30 mouse cellular contexts compared by ENCODE assay signal in the genomic region with DNA sequence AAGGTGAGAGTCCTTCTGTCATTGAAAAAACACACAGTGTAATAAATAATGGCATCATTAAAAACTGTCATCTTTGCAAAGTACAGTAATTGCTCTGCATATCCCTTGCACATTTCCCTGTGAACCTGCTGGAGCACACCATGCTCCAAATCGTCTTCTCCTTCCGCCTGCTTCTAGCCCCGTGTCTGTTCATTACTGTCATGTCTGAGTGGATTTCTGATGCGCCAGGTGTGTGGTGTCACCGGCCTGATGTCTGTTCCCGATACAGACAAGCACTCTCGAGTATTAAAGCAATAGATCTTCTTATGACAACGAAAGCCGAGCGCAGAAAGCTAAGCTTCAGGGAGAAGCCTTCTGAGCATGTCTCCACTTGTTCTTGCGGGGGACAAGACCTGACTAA. TPM values are rescaled to one million over a fixed set of nuclear protein-coding genes. Genes with fewer than 3 reads are reported as not detected.
A peak's percentile ranks its signal among the peaks of the same experiment; 100 is the strongest.
DNase-seq lines count a peak whose midpoint lies in the region; ATAC-seq and TF ChIP-seq lines count a peak whose summit lies in the region.
"Had no signal": no experiment of that assay in that cellular context is flagged by ENCODE, and none has a peak within 500 bp of the region (broad histone marks: within the 10 kb centered on the region; RNA-seq: fewer than 3 reads in every experiment).

No protein-coding gene starts in this region.

- no peak for DNase-seq in hindbrain, embryonic 14.5 days (ENCODE audit: low spot score)
- no peak for DNase-seq in kidney, adult 18-20 months
- DNase-seq in brain, embryonic 14.5 days (ENCODE audit: low read depth) = peak; percentile 16
- peak; percentile 49 for DNase-seq in embryonic facial prominence, embryonic 14.5 days (ENCODE audit: low spot score)
- DNase-seq in ovary, adult 18-20 months (ENCODE audit: low spot score) = no peak
- DNase-seq in layer of hippocampus, adult 9-11 months = no peak
- DNase-seq: adrenal gland, adult 2 months; adrenal gland, postnatal 14 days; cerebellum, adult 11-12 months; cerebellum, adult 8-10 months; cerebellum, postnatal 10 days; cerebellum, postnatal 36 days; embryo, embryonic 11 days; gastrocnemius, postnatal 10 days; gastrocnemius, postnatal 36 days; heart, adult 18-20 months; heart, postnatal 10 days; heart, postnatal 4 days had no signal

- H3K9me3 ChIP-seq in hindbrain, embryonic 14.5 days (ENCODE audit: control insufficient read depth, low read length) = no peaks in the 10 kb centered on the region
- no peaks in the 10 kb centered on the region for H3K9me3 ChIP-seq in hindbrain, embryonic 13.5 days
- no peaks in the 10 kb centered on the region for H3K9me3 ChIP-seq in kidney, embryonic 16.5 days (ENCODE audit: low read length)
- no peaks in the 10 kb centered on the region for H3K9me3 ChIP-seq in embryonic facial prominence, embryonic 14.5 days (ENCODE audit: control insufficient read depth, low read length)
- H3K9me3 ChIP-seq: embryonic facial prominence, embryonic 12.5 days; forebrain, embryonic 12.5 days; forebrain, embryonic 15.5 days; heart, embryonic 12.5 days; heart, embryonic 15.5 days; hindbrain, embryonic 15.5 days had no signal

- no peak for TF ChIP-seq POLR2A in brain, embryonic 14.5 days (IDR thresholded peaks at IDR 0.05; ENCODE audit: borderline replicate concordance, extremely low read depth, insufficient read depth, insufficient read length, poor library complexity, severe bottlenecking)

- ATAC-seq in hindbrain, embryonic 14.5 days (ENCODE audit: low FRiP score) = peak; percentile 34; the same call in 1 of the 2 replicates
- ATAC-seq in hindbrain, embryonic 13.5 days (ENCODE audit: low FRiP score) = no peak
- peak; percentile 23; the same call in 1 of the 2 replicates for ATAC-seq in kidney, embryonic 16.5 days (ENCODE audit: low FRiP score, low TSS enrichment)
- ATAC-seq in embryonic facial prominence, embryonic 14.5 days (ENCODE audit: low read depth) = no peak
- ATAC-seq: CD4-positive, CD25-positive, alpha-beta regulatory T cell, adult 4 months; forebrain, embryonic 15.5 days; inflammation-experienced regulatory T-cells, adult 6 months; intestine, embryonic 16.5 days had no signal

- H3K4me2 ChIP-seq in hindbrain, embryonic 14.5 days (replicated peaks) = no peak overlapping the region
- H3K4me2 ChIP-seq in hindbrain, embryonic 13.5 days = no peak overlapping the region
- H3K4me2 ChIP-seq in kidney, embryonic 16.5 days (replicated peaks; ENCODE audit: low read depth, low read length) = no peak overlapping the region
- H3K4me2 ChIP-seq in embryonic facial prominence, embryonic 14.5 days (ENCODE audit: low read depth, low read length) = no peak overlapping the region
- H3K4me2 ChIP-seq: embryonic facial prominence, embryonic 12.5 days; forebrain, embryonic 12.5 days; forebrain, embryonic 15.5 days; heart, embryonic 12.5 days; heart, embryonic 15.5 days; hindbrain, embryonic 15.5 days had no signal

- H3K27me3 ChIP-seq in hindbrain, embryonic 14.5 days (ENCODE audit: control insufficient read depth, insufficient read depth, low read length) = no peaks in the 10 kb centered on the region
- H3K27me3 ChIP-seq in hindbrain, embryonic 13.5 days = no peaks in the 10 kb centered on the region
- H3K27me3 ChIP-seq in kidney, embryonic 16.5 days (ENCODE audit: insufficient read depth, low read length) = no peaks in the 10 kb centered on the region
- no peaks in the 10 kb centered on the region for H3K27me3 ChIP-seq in embryonic facial prominence, embryonic 14.5 days (replicated peaks; ENCODE audit: control insufficient read depth, insufficient read depth, low read length)
- H3K27me3 ChIP-seq: embryonic facial prominence, embryonic 12.5 days; forebrain, embryonic 12.5 days; forebrain, embryonic 15.5 days; heart, embryonic 12.5 days; heart, embryonic 15.5 days; hindbrain, embryonic 15.5 days had no signal

- H3K4me3 ChIP-seq in hindbrain, embryonic 14.5 days (replicated peaks; ENCODE audit: low read length) = no peak overlapping the region
- no peak overlapping the region for H3K4me3 ChIP-seq in hindbrain, embryonic 13.5 days
- no peak overlapping the region for H3K4me3 ChIP-seq in kidney, embryonic 16.5 days (ENCODE audit: low read length)
- H3K4me3 ChIP-seq in embryonic facial prominence, embryonic 14.5 days (ENCODE audit: low read depth, low read length) = no peak overlapping the region
- H3K4me3 ChIP-seq: embryonic facial prominence, embryonic 12.5 days; erythroblast, embryonic 14.5 days; forebrain, embryonic 12.5 days; forebrain, embryonic 15.5 days; heart, embryonic 12.5 days; heart, embryonic 15.5 days; hindbrain, embryonic 15.5 days had no signal

- no peaks in the 10 kb centered on the region for H3K36me3 ChIP-seq in hindbrain, embryonic 14.5 days (replicated peaks; ENCODE audit: control insufficient read depth, insufficient read depth)
- no peaks in the 10 kb centered on the region for H3K36me3 ChIP-seq in hindbrain, embryonic 13.5 days
- no peaks in the 10 kb centered on the region for H3K36me3 ChIP-seq in kidney, embryonic 16.5 days (ENCODE audit: insufficient read depth, low read length)
- H3K36me3 ChIP-seq in embryonic facial prominence, embryonic 14.5 days (ENCODE audit: control insufficient read depth, insufficient read depth, low read length) = no peaks in the 10 kb centered on the region
- H3K36me3 ChIP-seq: embryonic facial prominence, embryonic 12.5 days; forebrain, embryonic 12.5 days; forebrain, embryonic 15.5 days; heart, embryonic 12.5 days; heart, embryonic 15.5 days; hindbrain, embryonic 15.5 days had no signal

- WGBS in hindbrain, embryonic 14.5 days = 60% methylated on average over 11 of the region's 11 CpGs
- WGBS in hindbrain, embryonic 13.5 days = 78% methylated on average over 11 of the region's 11 CpGs
- WGBS in kidney, embryonic 16.5 days = 44% methylated on average over 11 of the region's 11 CpGs
- WGBS in embryonic facial prominence, embryonic 14.5 days = 75% methylated on average over 11 of the region's 11 CpGs

- no peaks in the 10 kb centered on the region for H3K4me1 ChIP-seq in hindbrain, embryonic 14.5 days (replicated peaks; ENCODE audit: control insufficient read depth, insufficient read depth, low read length)
- no peaks in the 10 kb centered on the region; the same call in 1 of the 2 replicates for H3K4me1 ChIP-seq in hindbrain, embryonic 13.5 days (replicated peaks)
- no peaks in the 10 kb centered on the region for H3K4me1 ChIP-seq in kidney, embryonic 16.5 days (ENCODE audit: insufficient read depth, low read length)
- H3K4me1 ChIP-seq in embryonic facial prominence, embryonic 14.5 days (ENCODE audit: control insufficient read depth, insufficient read depth, low read length) = no peaks in the 10 kb centered on the region
- H3K4me1 ChIP-seq: embryonic facial prominence, embryonic 12.5 days; forebrain, embryonic 12.5 days; forebrain, embryonic 15.5 days; heart, embryonic 12.5 days; heart, embryonic 15.5 days; hindbrain, embryonic 15.5 days had no signal

- TF ChIP-seq CTCF in brain, embryonic 14.5 days (IDR thresholded peaks at IDR 0.05; ENCODE audit: borderline replicate concordance, extremely low read depth, insufficient read depth, insufficient read length) = no peak

- no peak overlapping the region for H3K9ac ChIP-seq in hindbrain, embryonic 14.5 days
- no peak overlapping the region for H3K9ac ChIP-seq in hindbrain, embryonic 13.5 days
- no peak overlapping the region for H3K9ac ChIP-seq in kidney, embryonic 16.5 days (replicated peaks; ENCODE audit: low read length)
- H3K9ac ChIP-seq in embryonic facial prominence, embryonic 14.5 days (ENCODE audit: low read depth, low read length) = no peak overlapping the region
- H3K9ac ChIP-seq: embryonic facial prominence, embryonic 12.5 days; forebrain, embryonic 12.5 days; forebrain, embryonic 15.5 days; heart, embryonic 12.5 days; heart, embryonic 15.5 days; hindbrain, embryonic 15.5 days had no signal

- H3K27ac ChIP-seq in hindbrain, embryonic 14.5 days = no peak overlapping the region
- H3K27ac ChIP-seq in hindbrain, embryonic 13.5 days = no peak overlapping the region
- no peak overlapping the region for H3K27ac ChIP-seq in kidney, embryonic 16.5 days (ENCODE audit: low read length)
- H3K27ac ChIP-seq in embryonic facial prominence, embryonic 14.5 days (replicated peaks; ENCODE audit: low read depth, low read length) = no peak overlapping the region
- H3K27ac ChIP-seq: embryonic facial prominence, embryonic 12.5 days; forebrain, embryonic 12.5 days; forebrain, embryonic 15.5 days; heart, embryonic 15.5 days; hindbrain, embryonic 15.5 days had no signal

RNA-seq across cellular contexts. Expression of gene Prune2, which starts 32.1 kb away (rescaled TPM):
- 7.2 and 7.6 TPM in 2 replicates for polyA plus RNA-seq in hindbrain, embryonic 14.5 days (2014; fragmentation: Nextera tagmentation; extraction: Ambion mirVana)
- polyA plus RNA-seq in hindbrain, embryonic 13.5 days (2015; fragmentation: Nextera tagmentation; extraction: Ambion mirVana) = 5.5 and 6.2 TPM in 2 replicates
- polyA plus RNA-seq in kidney, embryonic 16.5 days (2015; fragmentation: Nextera tagmentation; extraction: Ambion mirVana) = 1.1 and 1.2 TPM in 2 replicates
- 4.0 and 7.0 TPM in 2 replicates for polyA plus RNA-seq in brain, embryonic 14.5 days (2012; rRNA removed)
- polyA plus RNA-seq in embryonic facial prominence, embryonic 14.5 days (2014; fragmentation: Nextera tagmentation; extraction: Ambion mirVana) = 5.8 and 5.9 TPM in 2 replicates
- polyA plus RNA-seq: erythroblast, embryonic 14.5 days had no signal

Comparison
In these comparisons a context has a peak if more than half of its experiments do, and no peak if none do; other contexts are left out.
1. ATAC-seq: peak in hindbrain, embryonic 14.5 days (single experiment) and kidney, embryonic 16.5 days (single experiment); none in hindbrain, embryonic 13.5 days (single experiment) and embryonic facial prominence, embryonic 14.5 days (single experiment).
2. DNase-seq: peak in brain, embryonic 14.5 days (single experiment) and embryonic facial prominence, embryonic 14.5 days (single experiment); none in hindbrain, embryonic 14.5 days (single experiment), kidney, adult 18-20 months (single experiment), ovary, adult 18-20 months (single experiment) and layer of hippocampus, adult 9-11 months (single experiment).